Mouse (Mus musculus) ES-Bruce4 (cell line): Measurements from ENCODE around the gene Hoxa3.

Source experiments
- CTCF ChIP-seq: IDR thresholded peaks from one replicate; pipeline ENCODE4 v1.8.1; 2011; ENCODE audit warnings: low read depth, low read length
- EP300 ChIP-seq: IDR thresholded peaks from 2 replicates; pipeline ENCODE4 v1.6.1; 2011; ENCODE audit warnings: low read depth, low read length; ENCODE audit not compliant: insufficient read depth
- POLR2A ChIP-seq: IDR thresholded peaks from one replicate; pipeline ENCODE4 v1.8.1; 2011; ENCODE audit warnings: low read length; ENCODE audit not compliant: insufficient read depth

DNA sequence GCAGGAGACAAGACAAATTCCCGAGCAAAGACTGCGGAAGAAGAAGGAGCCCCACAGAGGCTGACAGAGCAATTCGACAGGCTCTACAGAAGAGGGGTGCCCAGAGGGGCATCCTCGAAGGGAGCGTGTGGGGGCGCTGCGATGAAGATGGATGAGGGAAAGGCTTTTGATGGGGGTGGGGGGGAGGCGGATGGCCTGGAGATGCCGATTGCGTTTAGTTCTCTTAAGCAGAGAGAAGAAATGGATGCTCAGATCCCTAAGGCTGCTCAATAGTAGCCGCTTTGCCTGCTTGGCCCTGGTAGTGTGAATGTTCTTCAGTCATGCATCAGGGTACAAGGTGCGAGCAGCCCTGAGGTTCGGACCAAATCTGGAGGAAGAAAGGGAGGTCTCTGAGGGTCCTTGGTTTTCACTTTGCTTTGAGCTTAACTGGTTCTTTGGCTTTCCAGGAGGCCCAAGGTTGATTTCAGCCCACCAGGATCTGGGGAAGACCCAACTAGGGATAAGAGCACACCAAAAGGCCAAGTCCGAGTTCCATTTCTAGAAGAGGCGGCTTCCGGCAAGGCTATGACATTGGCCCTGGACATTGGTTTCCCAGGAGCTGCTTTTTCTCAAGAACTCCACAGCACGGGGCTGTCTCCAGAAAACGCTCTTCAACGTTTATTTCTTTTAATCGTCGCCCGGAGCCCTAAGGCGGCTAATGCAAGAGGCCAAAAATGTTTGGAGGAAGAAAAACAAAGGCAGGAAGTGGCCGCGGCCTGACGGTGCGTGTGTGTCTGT is 35.7 kb upstream of the Hoxa3 start:
- no peak for TF ChIP-seq CTCF
- TF ChIP-seq POLR2A: no peak
- no peak for TF ChIP-seq EP300
